Mouse (Mus musculus) megakaryocyte-erythroid progenitor cell, adult 5 weeks (primary cell): ENCODE measurements around the gene Olfr175-ps1. TPM values are rescaled to one million over a fixed set of nuclear protein-coding genes. Genes with fewer than 3 reads are reported as not detected.

ENCODE experiments used
- polyA plus RNA-seq: library from polyadenylated mRNA; stranded (reverse); fragments of >175 nt; gene quantifications from 2 replicates; pipeline ENCODE4 v1.2.3, GENCODE M21; 2012

Olfr175-ps1 gene
- not detected in 2 replicates for polyA plus RNA-seq

GRCm38 (mm10) chr16:58826732-58827319, at the start of gene Olfr175-ps1:
Gene Olfr175-ps1, minus strand, starts transcription at chr16:58826782.

GRCm38 (mm10) chr16:58874668-58875067, 48.1 kb upstream of the Olfr175-ps1 start, which contains the start of gene Olfr177:
Gene Olfr177, minus strand, starts transcription at chr16:58874768.

GRCm38 (mm10) chr16:58800168-58800567, 26.4 kb downstream of the Olfr175-ps1 start, which contains the start of gene Olfr173:
Gene Olfr173, minus strand, starts transcription at chr16:58800268.

Other genes starting within 250 kb of the Olfr175-ps1 start
- not detected in 2 replicates for gene Gm813, start 209.8 kb downstream of the Olfr175-ps1 start, polyA plus RNA-seq
- not detected in 2 replicates for gene E330017A01Rik, start 188.0 kb downstream of the Olfr175-ps1 start, polyA plus RNA-seq
- gene Cpox, start 156.5 kb downstream of the Olfr175-ps1 start, polyA plus RNA-seq, result 22.4 and 29.8 TPM in 2 replicates
- not detected in 2 replicates for gene Gpr15, start 107.7 kb downstream of the Olfr175-ps1 start, polyA plus RNA-seq
- gene Cldnd1, start 98.9 kb downstream of the Olfr175-ps1 start, polyA plus RNA-seq, result 3.1 and 3.6 TPM in 2 replicates
- not detected in 2 replicates for gene Olfr172, start 63.6 kb downstream of the Olfr175-ps1 start, polyA plus RNA-seq
- 0.07 TPM in 1 of 2 replicates, not detected in the other for gene Olfr173, start 26.5 kb downstream of the Olfr175-ps1 start, polyA plus RNA-seq
- gene Olfr177, start 48.0 kb upstream of the Olfr175-ps1 start, polyA plus RNA-seq, result not detected in 2 replicates
- not detected in 2 replicates for gene Olfr178, start 65.3 kb upstream of the Olfr175-ps1 start, polyA plus RNA-seq
- gene Olfr181, start 102.0 kb upstream of the Olfr175-ps1 start, polyA plus RNA-seq, result not detected in 2 replicates
- not detected in 2 replicates for gene Olfr180, start 102.6 kb upstream of the Olfr175-ps1 start, polyA plus RNA-seq
- gene Olfr183, start 168.6 kb upstream of the Olfr175-ps1 start, polyA plus RNA-seq, result 0.06 TPM in 1 of 2 replicates, not detected in the other
- gene Olfr186, start 203.5 kb upstream of the Olfr175-ps1 start, polyA plus RNA-seq, result not detected in 2 replicates
- gene Olfr187, start 213.0 kb upstream of the Olfr175-ps1 start, polyA plus RNA-seq, result not detected in 2 replicates